Mouse (Mus musculus) gastrocnemius, postnatal 4 days (tissue): ENCODE data around the gene Pigb. TPM values are rescaled to one million over a fixed set of nuclear protein-coding genes. Genes with fewer than 3 reads are reported as not detected.

Experiments
- microRNA-seq: library from miRNA; unstranded; fragments of <30 nt; microRNA quantifications from one replicate; pipeline ENCODE4 v1.2.0, GENCODE M21; 2021
- total RNA-seq, 2 experiments: library from RNA; stranded (reverse); gene quantifications; 2 replicates each; pipeline ENCODE4 v1.2.3; 2021

Pigb gene
- total RNA-seq, 2 experiments from 2014 or later: 6.7 to 7.0 TPM

Small RNA genes within 50 kb of the gene (microRNA-seq; reads per million reads assigned to microRNA genes)
- not detected for gene Gm27353

Other genes with a start within 250 kb of the Pigb start
- 1 to 10 TPM in 1 of 2 experiments, under 1 TPM in 1; 0.98 to 1.9 TPM for gene Prtg, start 233.5 kb downstream of the Pigb start, total RNA-seq
- 1 to 10 TPM; 6.2 to 7.0 TPM for gene Pygo1, start 114.7 kb downstream of the Pigb start, total RNA-seq
- gene Dyx1c1, start 81.6 kb downstream of the Pigb start, total RNA-seq: under 1 TPM; 0.54 to 0.80 TPM
- gene Gm44503, start 81.5 kb downstream of the Pigb start, total RNA-seq: not detected
- 1 to 10 TPM; 5.2 to 6.2 TPM for gene Ccpg1os, start 55.0 kb downstream of the Pigb start, total RNA-seq
- 10 to 100 TPM; 30.4 to 36.2 TPM for gene Ccpg1, start 54.9 kb downstream of the Pigb start, total RNA-seq
- gene Rab27a, start 4.5 kb upstream of the Pigb start, total RNA-seq: 1 to 10 TPM; 2.5 to 3.1 TPM
- gene Khdc3, start 61.5 kb upstream of the Pigb start, total RNA-seq: not detected
- gene Gm20509, start 62.1 kb upstream of the Pigb start, total RNA-seq: not detected
- 10 to 100 TPM; 45.3 to 47.6 TPM for gene Rsl24d1, start 73.0 kb upstream of the Pigb start, total RNA-seq